Comparison of ENCODE assay signal across 31 mouse cellular contexts in genomic region chrX:7769302-7770017, GRCm38 (mm10). TPM values are rescaled to one million over a fixed set of nuclear protein-coding genes. Genes with fewer than 3 reads are reported as not detected.
DNase-seq lines count a peak whose midpoint lies in the region; ATAC-seq and TF ChIP-seq lines count a peak whose summit lies in the region.
"Had no signal": no experiment of that assay in that cellular context is flagged by ENCODE, and none has a peak within 500 bp of the region (broad histone marks: within the 10 kb centered on the region; RNA-seq: fewer than 3 reads in every experiment).

No protein-coding gene starts in this region.

- no peaks in the 10 kb centered on the region for H3K9me3 ChIP-seq in liver, embryonic 15.5 days (replicated peaks)
- no peaks in the 10 kb centered on the region for H3K9me3 ChIP-seq in forebrain, embryonic 11.5 days (ENCODE audit: control insufficient read depth, low read length)
- no peaks in the 10 kb centered on the region for H3K9me3 ChIP-seq in midbrain, embryonic 16.5 days (replicated peaks; ENCODE audit: control insufficient read depth, low read length, poor library complexity, severe bottlenecking)
- H3K9me3 ChIP-seq: forebrain, embryonic 10.5 days; heart, embryonic 10.5 days; hindbrain, embryonic 12.5 days; limb, embryonic 12.5 days had no signal

- no peak for DNase-seq in spleen, adult 2 months (ENCODE audit: low read depth in 1 of 2, low spot score in 2 of 2)
- no peak for DNase-seq in spleen, adult 12 weeks (ENCODE audit: low spot score)
- DNase-seq in liver = peak; percentile 32
- DNase-seq in forebrain, embryonic 11.5 days (ENCODE audit: low spot score) = no peak
- no peak for DNase-seq in right cerebral cortex, postnatal 4 days
- DNase-seq in gastrocnemius, adult 2 months = no peak
- DNase-seq: adrenal gland, adult 8-10 months; cerebellum, adult 8-10 months; cerebellum, postnatal 36 days; heart, postnatal 36 days; kidney, adult 9 months; kidney, postnatal 14 days; layer of hippocampus, adult 9-11 months; lung, adult 18-20 months; lung, postnatal 4 days; midbrain, embryonic 14.5 days; right cerebral cortex, adult 18-20 months had no signal

- peak overlapping the region; percentile 13; the same call in 1 of the 2 replicates for H3K4me2 ChIP-seq in liver, embryonic 15.5 days
- no peak overlapping the region for H3K4me2 ChIP-seq in forebrain, embryonic 11.5 days (ENCODE audit: low read depth, low read length, severe bottlenecking)
- no peak overlapping the region for H3K4me2 ChIP-seq in midbrain, embryonic 16.5 days (ENCODE audit: low read length)
- H3K4me2 ChIP-seq: hindbrain, embryonic 12.5 days; limb, embryonic 12.5 days had no signal

- H3K4me3 ChIP-seq in spleen, adult 2 months (ENCODE audit: extremely low read depth, insufficient read depth, insufficient read length) = no peak overlapping the region
- H3K4me3 ChIP-seq in liver, embryonic 15.5 days (replicated peaks) = no peak overlapping the region
- H3K4me3 ChIP-seq in forebrain, embryonic 11.5 days (ENCODE audit: low read depth, low read length) = no peak overlapping the region
- H3K4me3 ChIP-seq in gastrocnemius, adult 2 months = no peak overlapping the region
- no peak overlapping the region for H3K4me3 ChIP-seq in midbrain, embryonic 16.5 days (ENCODE audit: low read depth, low read length)
- H3K4me3 ChIP-seq: forebrain, embryonic 10.5 days; heart, embryonic 10.5 days; hindbrain, embryonic 12.5 days; limb, embryonic 12.5 days had no signal

- intact Hi-C loops in gastrocnemius, adult 2 months (cut with DNase I) = loop anchor here (10.0 kb wide), 1 partner anchor 345 kb away; no protein-coding TSS in a partner anchor

- 78% methylated on average over 7 of the region's 7 CpGs for WGBS in spleen, adult 2 months
- 38% methylated on average over 7 of the region's 7 CpGs for WGBS in liver, embryonic 15.5 days (ENCODE audit: insufficient replicate concordance)
- 94% methylated on average over 7 of the region's 7 CpGs for WGBS in forebrain, embryonic 11.5 days
- WGBS in midbrain, embryonic 16.5 days = 90% methylated on average over 7 of the region's 7 CpGs

- peaks cover 21% of the 10 kb centered on the region for H3K36me3 ChIP-seq in spleen, adult 2 months (ENCODE audit: control insufficient read depth, insufficient read depth, low read length)
- peaks cover 43% of the 10 kb centered on the region for H3K36me3 ChIP-seq in liver, embryonic 15.5 days (replicated peaks)
- H3K36me3 ChIP-seq in forebrain, embryonic 11.5 days (ENCODE audit: control insufficient read depth, insufficient read depth, low read length) = no peaks in the 10 kb centered on the region; the same call in 1 of the 2 replicates
- H3K36me3 ChIP-seq in midbrain, embryonic 16.5 days (ENCODE audit: control insufficient read depth, insufficient read depth, low read length) = peaks cover 6% of the 10 kb centered on the region; the same call in 1 of the 2 replicates

- peak; percentile 42 for ATAC-seq in liver, embryonic 15.5 days (ENCODE audit: insufficient read depth)
- ATAC-seq in forebrain, embryonic 11.5 days (replicated peaks; ENCODE audit: low FRiP score) = no peak
- no peak for ATAC-seq in midbrain, embryonic 16.5 days
- ATAC-seq: forebrain, embryonic 16.5 days; intestine, postnatal 0 days; lung, postnatal 0 days had no signal

- H3K4me1 ChIP-seq in spleen, adult 2 months (ENCODE audit: control insufficient read depth, insufficient read depth, insufficient read length) = no peaks in the 10 kb centered on the region
- peaks cover 36% of the 10 kb centered on the region for H3K4me1 ChIP-seq in liver, embryonic 15.5 days (replicated peaks)
- peaks cover 2% of the 10 kb centered on the region; the same call in 1 of the 2 replicates for H3K4me1 ChIP-seq in forebrain, embryonic 11.5 days (replicated peaks; ENCODE audit: control insufficient read depth, insufficient read depth, low read length)
- peaks cover 13% of the 10 kb centered on the region for H3K4me1 ChIP-seq in midbrain, embryonic 16.5 days (ENCODE audit: control insufficient read depth, insufficient read depth, low read length)

- TF ChIP-seq CTCF in spleen, adult 2 months (IDR thresholded peaks at IDR 0.05; ENCODE audit: extremely low read depth, insufficient read depth, insufficient read length, insufficient replicate concordance) = no peak
- TF ChIP-seq CTCF in gastrocnemius, adult 2 months (IDR thresholded peaks at IDR 0.05) = no peak

- H3K27me3 ChIP-seq in spleen, adult 2 months (ENCODE audit: control insufficient read depth, insufficient read depth, low read length) = no peaks in the 10 kb centered on the region
- H3K27me3 ChIP-seq in liver, embryonic 15.5 days = no peaks in the 10 kb centered on the region
- H3K27me3 ChIP-seq in forebrain, embryonic 11.5 days (ENCODE audit: control insufficient read depth, insufficient read depth, low read length) = no peaks in the 10 kb centered on the region
- no peaks in the 10 kb centered on the region for H3K27me3 ChIP-seq in midbrain, embryonic 16.5 days (ENCODE audit: control insufficient read depth, insufficient read depth, low read depth, low read length)
- H3K27me3 ChIP-seq: hindbrain, embryonic 12.5 days; limb, embryonic 12.5 days had no signal

- no peak overlapping the region for H3K9ac ChIP-seq in liver, embryonic 15.5 days
- H3K9ac ChIP-seq in forebrain, embryonic 11.5 days (ENCODE audit: low read length) = no peak overlapping the region
- no peak overlapping the region for H3K9ac ChIP-seq in midbrain, embryonic 16.5 days (ENCODE audit: low read depth, low read length)
- H3K9ac ChIP-seq: hindbrain, embryonic 12.5 days; limb, embryonic 12.5 days had no signal

- TF ChIP-seq POLR2A in spleen, adult 2 months (IDR thresholded peaks at IDR 0.05; ENCODE audit: low read depth, low read length) = no peak

- H3K27ac ChIP-seq in spleen, adult 2 months (ENCODE audit: insufficient read depth, low read length) = peak overlapping the region; percentile 22; the same call in 1 of the 2 replicates
- H3K27ac ChIP-seq in liver, embryonic 15.5 days (replicated peaks) = peak overlapping the region; percentile 72
- H3K27ac ChIP-seq in forebrain, embryonic 11.5 days (ENCODE audit: low read depth, low read length) = no peak overlapping the region
- no peak overlapping the region for H3K27ac ChIP-seq in gastrocnemius, adult 2 months
- no peak overlapping the region for H3K27ac ChIP-seq in midbrain, embryonic 16.5 days (ENCODE audit: low read length)
- H3K27ac ChIP-seq: forebrain, embryonic 10.5 days; heart, embryonic 10.5 days; hindbrain, embryonic 12.5 days; limb, embryonic 12.5 days had no signal

RNA-seq across cellular contexts. Expression of gene Tfe3, which starts 7.1 kb away (rescaled TPM):
- polyA plus RNA-seq in spleen, adult 2 months (2012; rRNA removed) = 23.3 and 24.6 TPM in 2 replicates
- 9.2 and 11.8 TPM in 2 replicates for polyA plus RNA-seq in liver, embryonic 15.5 days (2015; fragmentation: Nextera tagmentation; extraction: Ambion mirVana)
- 23.6 and 24.8 TPM in 2 replicates for polyA plus RNA-seq in forebrain, embryonic 11.5 days (2014; fragmentation: Nextera tagmentation; extraction: Ambion mirVana)
- total RNA-seq in gastrocnemius, adult 2 months (2021) = 10 to 100 TPM; 10.9 to 11.1 TPM
- 19.0 and 23.3 TPM in 2 replicates for polyA plus RNA-seq in midbrain, embryonic 16.5 days (2015; fragmentation: Nextera tagmentation; extraction: Ambion mirVana)

RNA-seq across cellular contexts. Expression of gene Ccdc120, which starts 18.8 kb away (rescaled TPM):
- polyA plus RNA-seq in spleen, adult 2 months (2012; rRNA removed) = 1.6 and 1.7 TPM in 2 replicates
- polyA plus RNA-seq in liver, embryonic 15.5 days (2015; fragmentation: Nextera tagmentation; extraction: Ambion mirVana) = 0.92 and 1.5 TPM in 2 replicates
- polyA plus RNA-seq in forebrain, embryonic 11.5 days (2014; fragmentation: Nextera tagmentation; extraction: Ambion mirVana) = 22.8 and 27.8 TPM in 2 replicates
- total RNA-seq in gastrocnemius, adult 2 months (2021) = under 1 TPM; 0.28 to 0.75 TPM
- polyA plus RNA-seq in midbrain, embryonic 16.5 days (2015; fragmentation: Nextera tagmentation; extraction: Ambion mirVana) = 71.6 and 76.4 TPM in 2 replicates
- total RNA-seq: neutrophil, adult 5-6 weeks had no signal

RNA-seq across cellular contexts. Expression of gene Gripap1, which starts 20.1 kb away (rescaled TPM):
- polyA plus RNA-seq in spleen, adult 2 months (2012; rRNA removed) = 53.3 and 53.9 TPM in 2 replicates
- polyA plus RNA-seq in liver, embryonic 15.5 days (2015; fragmentation: Nextera tagmentation; extraction: Ambion mirVana) = 25.5 and 27.4 TPM in 2 replicates
- polyA plus RNA-seq in forebrain, embryonic 11.5 days (2014; fragmentation: Nextera tagmentation; extraction: Ambion mirVana) = 56.2 and 57.2 TPM in 2 replicates
- 10 to 100 TPM; 16.7 to 22.8 TPM for total RNA-seq in gastrocnemius, adult 2 months (2021)
- polyA plus RNA-seq in midbrain, embryonic 16.5 days (2015; fragmentation: Nextera tagmentation; extraction: Ambion mirVana) = 73.1 and 73.9 TPM in 2 replicates

RNA-seq across cellular contexts. Expression of gene Praf2, which starts 41.2 kb away (rescaled TPM):
- 26.0 and 33.7 TPM in 2 replicates for polyA plus RNA-seq in spleen, adult 2 months (2012; rRNA removed)
- 5.6 and 5.8 TPM in 2 replicates for polyA plus RNA-seq in liver, embryonic 15.5 days (2015; fragmentation: Nextera tagmentation; extraction: Ambion mirVana)
- 88.7 and 94.0 TPM in 2 replicates for polyA plus RNA-seq in forebrain, embryonic 11.5 days (2014; fragmentation: Nextera tagmentation; extraction: Ambion mirVana)
- total RNA-seq in gastrocnemius, adult 2 months (2021) = 1 to 10 TPM; 3.3 to 6.7 TPM
- 132 and 139 TPM in 2 replicates for polyA plus RNA-seq in midbrain, embryonic 16.5 days (2015; fragmentation: Nextera tagmentation; extraction: Ambion mirVana)

RNA-seq across cellular contexts. Expression of gene Gm45208, which starts 47.4 kb away (rescaled TPM):
- 0.13 and 0.75 TPM in 2 replicates for polyA plus RNA-seq in spleen, adult 2 months (2012; rRNA removed)
- 0.31 TPM in 1 of 2 replicates, not detected in the other for polyA plus RNA-seq in liver, embryonic 15.5 days (2015; fragmentation: Nextera tagmentation; extraction: Ambion mirVana)
- 0.55 TPM in 1 of 2 replicates, not detected in the other for polyA plus RNA-seq in forebrain, embryonic 11.5 days (2014; fragmentation: Nextera tagmentation; extraction: Ambion mirVana)
- total RNA-seq in gastrocnemius, adult 2 months (2021) = not detected
- polyA plus RNA-seq in midbrain, embryonic 16.5 days (2015; fragmentation: Nextera tagmentation; extraction: Ambion mirVana) = not detected in 2 replicates
- total RNA-seq: adrenal gland, adult 8-10 months; gastrocnemius, postnatal 4 days; left cerebral cortex, postnatal 14 days had no signal
- polyA plus RNA-seq: embryonic facial prominence, embryonic 11.5 days; heart, embryonic 10.5 days; heart, embryonic 16.5 days; intestine, postnatal 0 days; limb, embryonic 12.5 days; midbrain, embryonic 14.5 days had no signal

Comparison
In these comparisons a context has a peak if more than half of its experiments do, and no peak if none do; other contexts are left out.
1. H3K27ac ChIP-seq: peak in spleen, adult 2 months (single experiment) and liver, embryonic 15.5 days (single experiment); none in forebrain, embryonic 11.5 days (single experiment), gastrocnemius, adult 2 months (single experiment) and midbrain, embryonic 16.5 days (single experiment).